Mouse (Mus musculus) E14TG2a.4 (cell line): ENCODE results near the gene Sycn.

Experiments
- CTCF ChIP-seq: conservative IDR thresholded peaks from 2 replicates; pipeline ENCODE4 v1.5.1; 2014; ENCODE audit warnings: low read length
- NANOG ChIP-seq: IDR thresholded peaks from 2 replicates; pipeline ENCODE4 v1.6.1; 2014; ENCODE audit warnings: borderline replicate concordance, low read length, mixed read lengths
- POU5F1 ChIP-seq: IDR thresholded peaks from 2 replicates; pipeline ENCODE4 v1.6.1; 2014; ENCODE audit warnings: low read length, borderline replicate concordance

DNA sequence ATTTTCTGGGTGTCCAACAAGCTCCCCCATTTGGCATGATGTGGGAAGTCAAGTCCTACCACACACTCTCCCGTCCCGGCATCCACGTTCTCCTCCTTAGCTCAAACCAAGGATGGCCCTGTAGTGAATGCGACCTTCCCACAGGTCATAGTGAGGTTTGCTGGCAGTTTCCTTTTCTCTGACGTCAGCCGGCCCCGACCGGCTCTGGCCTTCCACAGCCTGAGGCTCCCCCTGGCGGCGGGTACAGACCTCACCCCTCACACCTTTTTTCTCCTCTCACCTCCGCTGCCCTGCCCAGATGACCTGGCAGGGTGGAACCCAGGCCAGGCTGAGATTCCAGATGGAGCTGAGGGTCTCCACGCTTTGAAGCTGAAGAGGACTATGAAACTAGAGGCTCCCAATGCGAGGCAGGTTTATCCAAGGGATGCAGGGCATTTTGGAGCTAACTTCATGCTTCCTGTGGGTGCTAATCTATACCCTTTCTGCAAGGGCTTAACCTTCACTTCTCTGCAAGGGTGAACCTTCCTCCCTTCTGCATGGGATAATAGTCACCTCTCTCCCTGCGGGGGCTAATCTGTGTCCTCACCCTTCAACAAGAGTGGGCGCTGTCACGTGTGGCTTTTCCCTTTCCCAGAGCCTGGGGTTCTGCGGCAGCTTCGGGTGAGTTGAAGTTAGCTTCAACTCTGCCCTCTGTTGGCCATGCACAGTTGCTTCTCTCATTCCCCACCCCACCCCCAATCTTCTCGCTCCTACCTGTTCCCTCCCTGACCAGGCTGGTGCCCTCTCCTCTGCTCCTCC lies 12.6 kb upstream of the Sycn start:
- TF ChIP-seq CTCF (peak; percentile 68), NANOG (no peak), POU5F1 (no peak)
